Mouse (Mus musculus) spleen, adult 2 months (tissue): Measurements from ENCODE around the gene Unc50. TPM values are rescaled to one million over a fixed set of nuclear protein-coding genes. Genes with fewer than 3 reads are reported as not detected.

Experiments
- DNase-seq, 2 experiments: peaks; one replicate each; pipeline versions ENCODE4 v3.0.0 to v3.0.0-alpha.2; 2012 to 2021; ENCODE audit warnings: low spot score in 2 of 2, low read depth in 1 of 2
- H3K27ac ChIP-seq: fragments of 200-500 bp; 2 replicates; pipeline ENCODE4 v1.5.1; 2012; ENCODE audit warnings: low read length, inconsistent platforms; ENCODE audit not compliant: insufficient read depth
- H3K27me3 ChIP-seq: fragments of 200-500 bp; 2 replicates; pipeline ENCODE4 v1.6.1; 2012; ENCODE audit warnings: mild to moderate bottlenecking, moderate library complexity, low read length, inconsistent platforms; ENCODE audit not compliant: control insufficient read depth, insufficient read depth
- H3K36me3 ChIP-seq: fragments of 200-500 bp; 2 replicates; pipeline ENCODE4 v1.6.1; 2012; ENCODE audit warnings: mild to moderate bottlenecking, low read length, inconsistent platforms; ENCODE audit not compliant: control insufficient read depth, insufficient read depth
- H3K4me1 ChIP-seq: fragments of 200-500 bp; 2 replicates; pipeline ENCODE4 v1.6.1; 2011; ENCODE audit warnings: inconsistent platforms; ENCODE audit not compliant: control insufficient read depth, insufficient read depth, insufficient read length
- H3K4me3 ChIP-seq: fragments of 200-500 bp; 2 replicates; pipeline ENCODE4 v1.5.1; 2011; ENCODE audit warnings: mild to moderate bottlenecking, inconsistent platforms; ENCODE audit not compliant: insufficient read depth, insufficient read length; ENCODE audit errors: extremely low read depth
- CTCF ChIP-seq: fragments of 200-500 bp; IDR thresholded peaks from 2 replicates; pipeline ENCODE4 v1.5.1; 2011; ENCODE audit warnings: mild to moderate bottlenecking, inconsistent platforms; ENCODE audit not compliant: insufficient read depth, insufficient read length, insufficient replicate concordance; ENCODE audit errors: extremely low read depth
- POLR2A ChIP-seq: fragments of 200-500 bp; IDR thresholded peaks from 2 replicates; pipeline ENCODE4 v1.6.1; 2011; ENCODE audit warnings: low read depth, low read length, inconsistent platforms
- WGBS: fragments of 180-500 bp; shearing (Covaris S2); methylation state at CpG from one replicate; pipeline ENCODE4 v1.1.7; 2018; 5-methylcytosine and 5-hydroxymethylcytosine counted together
- polyA plus RNA-seq: library from polyadenylated mRNA; depleted of rRNA; stranded (reverse); fragments of >200 nt; gene quantifications from 2 replicates; pipeline ENCODE4 v1.2.3, GENCODE M21; 2012; rRNA removed

Unc50 gene
- polyA plus RNA-seq, 1 experiment, result 32.7 TPM

- WGBS, result 11% methylated on average over 2 of the region's 2 CpGs
- Histone ChIP-seq H3K27ac (peak overlapping the region; percentile 38; the same call in 1 of the 2 replicates), H3K4me3 (no peak overlapping the region), H3K36me3 (no peaks in the 10 kb centered on the region), H3K4me1 (peaks cover 19% of the 10 kb centered on the region; the same call in 1 of the 2 replicates), H3K27me3 (no peaks in the 10 kb centered on the region)
- DNase-seq, result no peak
- TF ChIP-seq CTCF (no peak), POLR2A (no peak)
Measured at GRCm38 (mm10) chr1:37481331-37481730, 51.4 kb downstream of the Unc50 start.

GRCm38 (mm10) chr1:37484612-37485011, 54.7 kb downstream of the Unc50 start:
- Histone ChIP-seq H3K36me3 (peaks cover 6% of the 10 kb centered on the region), H3K27ac (no peak overlapping the region), H3K4me3 (no peak overlapping the region), H3K4me1 (peaks cover 16% of the 10 kb centered on the region), H3K27me3 (no peaks in the 10 kb centered on the region)
- no peak for DNase-seq
- TF ChIP-seq POLR2A (no peak), CTCF (no peak)
- 83% methylated on average over 4 of the region's 4 CpGs for WGBS

- no peak for DNase-seq
- Histone ChIP-seq H3K4me3 (no peak overlapping the region), H3K36me3 (peaks cover 6% of the 10 kb centered on the region), H3K4me1 (peaks cover 18% of the 10 kb centered on the region), H3K27me3 (no peaks in the 10 kb centered on the region), H3K27ac (peak overlapping the region; percentile 80)
- no peak for TF ChIP-seq POLR2A
- no peak for TF ChIP-seq CTCF
- 54% methylated on average over 1 of the region's 1 CpGs for WGBS
Measured at GRCm38 (mm10) chr1:37486439-37486838, 56.5 kb downstream of the Unc50 start.

GRCm38 (mm10) chr1:37486994-37487393, 57.1 kb downstream of the Unc50 start:
- Histone ChIP-seq H3K4me3 (no peak overlapping the region), H3K27me3 (no peaks in the 10 kb centered on the region), H3K4me1 (peaks cover 20% of the 10 kb centered on the region), H3K27ac (peak overlapping the region; percentile 1; the same call in 1 of the 2 replicates), H3K36me3 (peaks cover 6% of the 10 kb centered on the region)
- DNase-seq, result no peak
- TF ChIP-seq CTCF (no peak), POLR2A (no peak)
- 64% methylated on average over 3 of the region's 3 CpGs for WGBS

- 47% methylated on average over 12 of the region's 12 CpGs for WGBS
- Histone ChIP-seq H3K36me3 (peaks cover 6% of the 10 kb centered on the region), H3K27ac (peak overlapping the region; percentile 25), H3K27me3 (no peaks in the 10 kb centered on the region), H3K4me1 (peaks cover 25% of the 10 kb centered on the region), H3K4me3 (no peak overlapping the region)
- TF ChIP-seq POLR2A (no peak), CTCF (no peak)
- DNase-seq, result no peak
Measured at GRCm38 (mm10) chr1:37488531-37488930, 58.6 kb downstream of the Unc50 start.

Other genes with a start within 250 kb of the Unc50 start
- gene Cnga3, start 215.7 kb upstream of the Unc50 start, polyA plus RNA-seq, result 0.11 and 0.18 TPM in 2 replicates
- gene Inpp4a, start 130.3 kb upstream of the Unc50 start, polyA plus RNA-seq, result 14.0 and 16.0 TPM in 2 replicates
- gene Coa5, start within 50 bp of the Unc50 start, polyA plus RNA-seq, result 27.7 and 30.8 TPM in 2 replicates
- gene Mgat4a, start 110.9 kb downstream of the Unc50 start, polyA plus RNA-seq, result 8.4 and 8.8 TPM in 2 replicates